Mouse (Mus musculus): ENCODE measurements around the gene Echdc1.
"Not testable (repeated sequence)": the region's sequence is repeated elsewhere in the genome, so short reads cannot be mapped to it uniquely, and the experiment has no call there.

Echdc1 gene

DNA sequence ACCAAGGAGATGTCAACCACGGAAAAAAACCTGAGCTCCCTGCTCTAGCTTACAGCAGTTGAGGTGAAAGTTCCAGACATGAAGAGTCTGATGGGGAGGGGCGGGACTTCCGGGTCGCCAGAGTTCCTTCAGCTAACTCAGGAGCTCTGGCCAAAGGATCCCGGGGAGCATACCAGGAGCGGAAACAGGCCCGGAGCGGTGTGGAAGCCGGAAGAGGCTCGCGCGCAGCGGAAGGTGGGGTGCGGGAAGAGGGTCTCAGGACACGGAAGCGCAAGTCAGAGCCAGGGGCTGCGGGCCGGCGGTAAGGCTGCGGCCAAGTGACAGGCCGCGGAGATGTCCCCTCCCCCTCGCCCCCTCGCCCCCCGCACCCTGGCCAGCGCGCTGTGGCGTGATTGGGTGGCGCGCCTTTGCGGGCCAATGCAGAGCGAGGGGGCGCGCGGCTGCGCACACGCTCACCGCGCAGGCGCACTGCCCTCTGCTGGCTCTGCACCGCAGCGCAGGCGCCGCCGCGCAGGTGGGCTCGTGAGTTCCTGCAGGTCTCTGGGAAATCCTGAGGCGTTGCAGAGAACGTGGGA lies at the start of gene Echdc1:
Gene Echdc1 (plus strand): TSS at position 103 of the 575 bp plus-strand sequence.
- in situ Hi-C loops (cut with MboI, MseI): loop anchor here (10.0 to 25.0 kb wide), 3 partner anchors 1402 to 2002 kb away; partner anchors contain the start of genes Hddc2 (in 1 of the 2) and Ncoa7 (in 1 of the 2)

DNA sequence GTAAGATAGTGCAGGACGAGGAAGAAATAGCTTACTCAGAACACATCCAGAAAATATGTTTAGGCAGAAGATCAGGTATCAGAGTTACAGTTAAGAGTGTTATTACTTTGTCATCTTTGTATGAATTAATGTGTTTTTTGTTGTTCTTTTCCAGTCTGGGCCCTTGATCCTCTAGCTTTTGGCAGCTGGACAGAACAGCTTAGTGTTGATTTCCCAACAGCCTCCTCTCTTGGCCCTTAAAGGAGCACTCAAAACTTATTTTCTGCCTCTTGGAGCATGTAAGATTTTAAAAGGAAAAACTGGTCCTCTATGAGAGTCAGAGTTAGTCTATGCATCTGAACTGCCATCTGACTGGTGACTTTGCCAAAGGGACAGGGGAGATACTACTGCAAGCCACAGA lies 31.2 kb upstream of the Echdc1 start:
- in situ Hi-C loops (cut with MboI, MseI): no loop called here

DNA sequence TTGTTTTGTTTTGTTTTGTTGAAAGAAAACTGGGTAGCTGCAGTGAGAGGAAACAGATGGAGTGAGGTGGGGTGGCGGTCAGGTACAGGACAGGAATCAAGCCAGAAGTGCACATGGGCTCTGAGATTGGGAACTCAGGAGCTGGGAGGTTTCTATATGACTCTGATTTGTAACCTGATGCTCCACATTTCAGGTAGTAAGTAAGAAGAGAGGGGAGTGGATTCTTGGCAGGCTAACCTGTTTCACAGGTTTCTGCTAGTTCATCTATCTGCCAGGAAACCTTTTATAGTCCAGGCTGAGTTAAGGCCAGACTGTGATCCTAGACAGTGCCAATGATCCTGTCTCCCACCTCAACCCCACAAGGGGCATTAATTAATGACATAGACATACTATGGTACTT lies 27.2 kb upstream of the Echdc1 start:
- in situ Hi-C loops (cut with MboI, MseI): no loop called here

DNA sequence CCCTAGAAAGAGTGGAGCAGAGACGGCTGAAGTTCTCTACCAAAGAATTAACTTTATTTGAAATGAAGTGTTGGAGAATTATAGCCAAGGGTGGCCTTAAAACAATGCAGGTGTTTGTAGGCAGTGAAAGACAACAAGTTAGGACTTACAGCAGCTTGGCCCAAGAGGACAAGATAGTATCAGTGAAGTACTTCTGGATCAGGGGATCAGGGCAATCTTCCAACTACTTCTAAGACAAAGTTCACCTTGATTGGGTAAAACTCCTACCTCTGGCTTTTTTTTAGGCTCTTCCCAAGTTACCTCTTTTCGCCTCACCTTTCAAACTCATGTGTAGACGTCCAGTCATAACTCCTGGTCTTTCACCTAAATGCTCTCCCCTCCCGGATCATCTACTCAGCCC lies 10.7 kb upstream of the Echdc1 start:
- in situ Hi-C loops (cut with MboI, MseI): loop anchor here in 1 of 2 experiments (25.0 kb wide), 1 partner anchor 1510 kb away; the partner anchor contains the start of gene Ncoa7

DNA sequence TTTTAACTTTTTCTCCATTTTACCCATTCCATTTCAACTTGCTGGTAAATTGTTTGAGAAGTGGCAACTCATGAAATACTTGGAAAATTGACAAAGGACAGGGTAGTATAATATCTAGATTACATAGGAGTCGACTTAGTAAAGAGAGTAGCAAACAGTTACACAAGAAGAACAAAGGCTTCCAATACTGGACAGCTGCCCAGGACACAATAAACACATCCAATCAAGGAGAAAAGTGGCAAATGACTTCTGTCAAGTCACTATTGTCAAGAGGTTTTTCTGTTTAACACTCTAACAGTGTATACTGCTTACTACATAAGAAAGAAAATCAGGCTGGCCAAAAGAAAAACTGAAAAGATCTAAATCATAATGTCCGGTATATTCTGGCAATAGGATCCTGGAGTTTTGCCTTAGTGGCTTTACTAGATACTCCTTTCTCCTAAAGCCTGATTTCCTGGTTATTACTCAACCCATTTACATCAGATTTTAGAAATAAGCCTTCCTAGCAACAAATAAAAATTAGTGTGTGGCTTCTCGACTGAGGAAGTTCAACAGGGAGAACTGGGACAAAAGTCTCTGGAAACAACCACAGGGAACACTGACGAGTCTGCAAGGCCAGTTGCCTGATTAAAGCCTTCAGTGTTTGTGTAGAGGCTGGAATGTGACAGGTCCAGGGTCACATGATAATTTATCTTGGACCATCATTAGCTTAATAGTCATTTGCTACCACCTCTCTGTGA lies 1.3 kb upstream of the Echdc1 start:
- in situ Hi-C loops (cut with MboI, MseI): loop anchor here (10.0 to 25.0 kb wide), 3 partner anchors 1403 to 2003 kb away; partner anchors contain the start of genes Hddc2 (in 1 of the 2) and Ncoa7 (in 1 of the 2)

DNA sequence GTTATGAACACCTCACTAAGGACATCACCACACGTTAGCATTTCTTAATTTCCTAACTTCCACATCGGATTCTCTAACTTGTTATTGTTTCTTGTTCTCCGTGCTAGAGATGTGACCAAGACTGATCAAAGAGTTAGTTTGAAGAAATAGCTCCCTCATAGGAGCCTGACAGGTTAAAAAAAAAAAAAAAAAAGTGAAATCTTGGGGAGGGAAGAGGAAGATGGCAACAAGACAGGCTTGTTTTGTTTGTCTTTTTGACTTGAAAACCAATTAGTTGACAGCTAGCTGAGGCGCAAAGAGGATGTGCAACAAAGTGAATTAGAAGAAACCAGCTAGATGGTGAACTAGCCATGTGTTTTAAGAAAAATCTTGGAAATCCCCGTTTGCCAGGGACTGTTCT lies 939 bp downstream of the Echdc1 start:
- in situ Hi-C loops (cut with MboI, MseI): loop anchor here (10.0 to 25.0 kb wide), 3 partner anchors 1401 to 2001 kb away; partner anchors contain the start of genes Hddc2 (in 1 of the 2) and Ncoa7 (in 1 of the 2)

DNA sequence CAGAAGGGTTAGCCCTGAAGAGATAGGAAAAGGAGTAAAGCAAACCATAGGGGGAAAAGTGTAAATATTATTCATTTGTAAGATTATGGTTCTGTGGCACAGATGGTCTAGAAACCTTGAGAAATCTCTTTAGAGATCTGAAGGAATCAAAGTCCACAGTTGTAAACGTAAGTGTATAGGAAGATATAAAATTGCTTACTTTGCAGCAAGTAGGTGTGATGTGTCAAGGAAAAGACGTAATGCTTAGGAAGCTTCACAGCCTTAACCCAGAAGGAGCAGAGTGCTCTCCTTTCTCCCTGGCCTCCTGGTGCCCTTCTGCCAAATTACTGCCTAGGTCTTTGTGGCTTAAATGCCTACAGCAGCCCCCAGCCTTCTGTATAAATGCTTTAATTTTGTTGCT lies 11.9 kb downstream of the Echdc1 start:
- in situ Hi-C loops (cut with MboI, MseI): loop anchor here in 1 of 2 experiments (25.0 kb wide), 1 partner anchor 1487 kb away; the partner anchor contains the start of gene Ncoa7

DNA sequence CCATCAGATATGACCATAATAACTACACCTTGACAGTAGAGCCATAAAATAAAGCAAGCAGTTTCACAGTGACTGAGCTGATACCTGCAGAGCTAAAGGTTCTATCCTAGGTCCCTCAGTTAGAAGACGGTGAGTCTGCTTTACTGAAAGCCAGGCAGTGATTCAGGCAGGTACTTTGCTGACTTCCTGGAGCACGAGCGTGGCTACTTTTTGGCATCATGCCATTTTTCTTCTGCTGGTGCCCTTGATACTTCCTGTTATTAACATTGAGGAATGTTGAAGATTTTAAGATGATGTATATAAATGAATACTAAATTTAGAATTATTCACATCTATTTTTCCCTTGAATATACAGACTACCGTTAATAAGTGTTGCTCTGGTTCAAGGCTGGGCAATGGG lies 20.9 kb downstream of the Echdc1 start:
- in situ Hi-C loops (cut with MboI, MseI): no loop called here

DNA sequence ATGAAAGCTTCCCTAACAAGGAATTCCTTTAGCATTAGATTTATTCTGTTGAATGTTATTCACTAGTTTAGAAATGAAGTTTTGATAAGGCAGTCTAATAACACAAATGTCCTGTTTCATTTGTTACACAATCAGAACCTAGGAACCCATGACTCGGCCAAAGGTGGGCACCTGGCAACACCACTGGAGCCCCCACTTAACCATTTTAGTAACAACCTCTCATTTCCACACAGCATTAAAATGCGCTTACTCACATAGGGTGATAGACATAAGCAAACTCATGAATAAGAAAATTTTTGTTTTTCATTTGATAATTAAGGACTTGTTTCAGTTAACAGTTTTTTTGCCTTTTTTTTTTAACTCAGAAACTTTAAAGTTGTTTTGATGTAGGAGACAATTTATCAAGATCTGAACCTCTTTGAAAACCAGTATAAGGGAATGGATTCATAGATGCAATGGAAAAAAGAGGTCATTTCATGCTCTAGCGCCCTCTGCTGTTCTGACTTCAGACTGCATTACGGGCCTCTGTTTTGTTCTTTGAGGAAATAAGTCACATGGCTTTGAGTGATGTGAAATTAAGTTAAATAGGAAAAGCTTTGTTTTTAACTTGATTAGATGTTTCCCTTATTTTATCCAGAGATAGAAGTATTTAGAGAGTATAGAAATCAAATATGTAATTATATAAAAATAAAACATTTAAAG lies 25.5 kb downstream of the Echdc1 start:
- in situ Hi-C loops (cut with MboI, MseI): no loop called here

DNA sequence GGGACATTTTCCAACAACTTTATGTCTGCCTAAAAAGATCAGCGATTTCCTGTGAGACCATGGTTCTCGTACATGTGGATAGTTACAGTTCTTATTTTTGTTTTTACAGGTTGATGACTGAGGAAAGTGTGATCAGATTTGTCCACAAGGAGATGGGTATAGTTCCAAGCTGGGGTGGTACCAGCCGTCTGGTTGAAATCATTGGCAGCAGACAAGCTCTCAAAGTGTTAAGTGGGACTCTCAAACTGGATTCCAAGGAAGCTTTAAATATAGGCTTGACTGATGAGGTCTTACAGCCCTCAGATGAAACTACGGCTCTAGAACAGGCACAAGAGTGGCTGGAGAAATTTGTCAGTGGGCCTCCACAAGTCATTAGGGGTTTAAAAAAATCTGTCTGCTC lies 31.3 kb downstream of the Echdc1 start:
- in situ Hi-C loops (cut with MboI, MseI): no loop called here

DNA sequence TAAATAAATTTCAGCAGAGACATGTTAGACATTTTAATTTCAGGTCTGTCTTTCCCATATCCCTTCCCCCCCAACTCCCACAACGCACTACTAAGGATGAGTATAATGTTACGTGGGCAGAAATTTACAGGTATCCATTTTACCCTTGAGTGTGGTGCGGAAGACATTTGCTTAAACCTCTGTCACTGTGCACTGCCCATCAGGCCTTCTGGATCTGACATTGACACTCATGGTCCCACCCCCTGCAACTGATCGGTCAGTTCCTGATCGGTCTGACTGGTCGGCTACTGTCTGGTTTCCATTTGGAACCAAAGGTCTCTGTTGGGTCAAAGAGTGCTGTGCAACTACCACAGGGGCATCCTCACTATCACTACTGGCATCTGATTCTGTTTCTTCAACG lies 33.7 kb downstream of the Echdc1 start:
- in situ Hi-C loops (cut with MboI, MseI): no loop called here

DNA sequence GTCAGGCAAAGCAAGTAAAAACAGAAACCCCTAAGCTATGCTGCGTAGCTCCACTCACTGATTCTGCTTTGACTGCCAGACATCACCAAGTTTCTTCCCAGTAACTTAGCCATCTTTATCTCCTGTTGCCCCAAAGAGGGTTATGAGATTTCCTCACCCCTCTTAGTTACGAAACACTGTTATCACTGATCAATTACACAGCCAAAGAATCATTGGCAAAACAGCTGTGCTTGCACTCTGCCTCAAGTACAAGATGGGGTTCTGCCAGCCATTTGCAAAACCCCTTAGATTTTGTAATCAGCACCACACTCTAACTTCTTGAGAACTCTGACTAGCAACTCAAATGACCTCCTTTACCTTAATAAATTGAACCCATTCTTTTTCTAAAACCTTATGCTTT lies 38.5 kb downstream of the Echdc1 start:
- in situ Hi-C loops (cut with MboI, MseI): loop anchor here (10.0 to 25.0 kb wide), 2 partner anchors 1153 to 1261 kb away; partner anchors contain the start of gene Trmt11 (in 1 of the 2)

DNA sequence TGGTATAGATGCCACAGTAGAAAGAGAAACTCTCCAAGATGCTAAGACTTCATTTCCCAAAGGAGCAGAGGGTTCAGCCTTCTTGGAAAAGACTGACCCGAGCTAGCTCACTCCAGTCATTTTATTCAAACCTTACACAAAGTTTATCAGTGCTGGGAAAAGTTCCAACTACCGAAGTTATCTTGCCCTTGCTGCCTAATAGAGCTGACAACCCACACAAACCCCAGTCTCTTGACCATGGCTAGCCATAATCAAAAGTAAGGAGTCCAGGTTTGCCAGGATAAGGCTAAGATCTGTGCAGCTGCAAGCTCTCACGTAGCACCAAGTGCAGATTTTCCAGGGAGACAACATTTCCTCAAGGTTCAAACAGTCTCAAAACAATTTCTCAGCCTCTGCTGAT lies 39.6 kb downstream of the Echdc1 start:
- in situ Hi-C loops (cut with MboI, MseI): loop anchor here (10.0 to 25.0 kb wide), 2 partner anchors 1152 to 1260 kb away; partner anchors contain the start of gene Trmt11 (in 1 of the 2)

DNA sequence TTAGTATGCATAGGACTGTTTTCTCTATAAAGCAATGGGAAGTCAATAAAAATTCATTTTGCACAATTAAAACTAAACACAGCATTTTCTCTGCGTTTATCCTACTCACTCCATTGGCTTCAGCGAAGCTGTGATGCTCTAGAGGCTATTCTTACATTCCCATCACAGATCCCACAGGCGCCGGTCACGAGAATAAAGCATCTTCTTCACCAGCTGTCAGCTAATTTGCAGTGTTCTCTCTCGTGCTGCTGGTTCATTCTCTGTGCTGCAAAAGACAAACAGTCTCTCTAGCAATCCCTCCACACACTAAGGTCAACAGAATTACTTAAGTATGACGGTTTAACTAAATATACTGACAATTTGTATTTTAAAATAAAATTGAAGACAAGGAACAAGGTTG lies 41.2 kb downstream of the Echdc1 start:
- in situ Hi-C loops (cut with MboI, MseI): loop anchor here (10.0 to 25.0 kb wide), 2 partner anchors 1151 to 1258 kb away; partner anchors contain the start of gene Trmt11 (in 1 of the 2)

DNA sequence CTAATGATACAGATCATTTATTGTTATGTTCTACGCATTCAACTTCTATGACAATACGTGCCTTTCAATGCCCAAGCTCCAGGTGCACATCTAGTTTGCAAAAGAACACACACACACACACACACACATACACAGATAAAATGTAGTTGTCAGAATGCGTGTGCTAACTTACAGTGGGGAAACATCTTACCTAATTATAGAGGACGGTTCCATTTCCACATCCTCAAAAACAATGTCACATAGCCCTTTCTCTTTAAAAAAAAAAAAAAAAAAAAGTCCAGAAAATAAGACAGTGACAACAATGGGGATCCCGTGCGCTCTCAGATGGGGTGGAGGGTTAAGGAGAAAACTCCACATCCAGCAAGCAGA lies 48.1 kb downstream of the Echdc1 start:
- in situ Hi-C loops (cut with MboI, MseI): loop anchor here (10.0 to 25.0 kb wide), 3 partner anchors 1251 to 1954 kb away; partner anchors contain the start of genes Hddc2 (in 1 of the 2), Ncoa7 (in 1 of the 2) and Trmt11 (in 1 of the 2)

DNA sequence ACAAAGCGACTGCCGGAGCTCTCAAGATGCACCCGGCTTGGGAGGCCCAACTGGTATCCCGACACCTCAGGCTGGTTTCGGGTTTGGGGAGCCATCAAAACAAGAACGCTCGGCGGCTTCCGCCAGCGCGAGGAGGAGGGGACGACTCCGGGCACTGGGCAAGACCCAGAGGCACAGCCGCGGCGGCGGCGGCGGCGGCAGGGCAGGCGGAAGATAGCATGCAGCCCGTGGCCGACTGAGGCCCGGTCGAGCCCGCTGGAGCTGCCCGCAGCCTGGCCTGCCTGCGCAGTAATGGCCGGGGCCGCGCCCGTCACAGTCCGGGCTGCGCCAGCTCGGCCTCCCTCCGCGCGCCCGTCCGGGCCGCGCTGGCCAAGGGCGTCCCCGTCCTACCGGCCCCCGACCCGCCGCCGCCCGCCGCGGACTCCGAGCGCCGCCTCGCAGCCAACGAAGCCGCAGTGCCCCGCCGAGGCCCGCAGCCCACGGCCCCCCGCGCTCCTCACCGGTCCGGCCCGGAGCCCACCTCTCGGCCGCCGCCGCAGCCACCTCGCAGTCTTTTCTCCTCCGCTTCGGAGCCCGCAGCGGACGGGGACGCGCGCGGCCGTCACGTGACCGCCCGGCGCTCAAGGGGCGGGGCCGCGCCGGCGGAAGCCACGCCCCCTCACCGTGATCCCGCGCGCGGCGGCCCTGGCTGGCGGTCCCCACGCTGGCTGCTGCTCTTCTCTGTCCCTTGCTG lies 48.7 kb downstream of the Echdc1 start:
- in situ Hi-C loops (cut with MboI, MseI): loop anchor here (10.0 to 25.0 kb wide), 3 partner anchors 1251 to 1953 kb away; partner anchors contain the start of genes Hddc2 (in 1 of the 2), Ncoa7 (in 1 of the 2) and Trmt11 (in 1 of the 2)

DNA sequence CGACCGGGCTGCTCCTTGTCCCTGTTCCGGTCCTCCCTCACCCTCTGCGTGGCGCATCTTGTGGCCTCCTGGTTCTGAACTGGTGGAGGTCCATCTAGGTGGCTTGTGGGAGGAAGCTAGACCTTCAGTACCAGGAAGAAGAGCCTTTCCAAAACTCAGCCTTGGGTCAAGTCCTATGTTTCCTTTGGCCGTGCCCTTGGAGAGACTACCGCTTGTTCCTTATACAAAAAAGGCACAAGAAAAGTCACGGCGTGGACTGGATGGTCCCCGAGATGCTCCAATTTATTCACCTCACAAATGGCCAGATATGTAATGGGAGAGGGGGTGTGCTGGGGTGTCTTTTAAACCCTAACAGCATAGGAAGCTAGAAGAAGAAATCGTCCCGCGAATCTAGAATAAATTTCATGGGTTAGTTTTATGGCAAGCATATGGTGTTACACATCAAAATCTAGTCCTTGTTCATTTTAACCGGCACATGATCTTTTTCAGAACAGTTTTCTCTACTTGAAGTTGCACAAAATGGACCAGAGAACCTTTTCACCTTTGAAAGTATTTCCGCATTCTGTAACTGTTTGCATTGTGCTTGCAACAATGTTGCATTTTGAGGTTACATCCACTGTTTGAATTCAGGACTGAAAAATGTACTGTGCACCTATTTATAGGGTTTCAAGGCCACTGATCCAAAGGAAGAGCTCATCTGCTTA lies 49.4 kb downstream of the Echdc1 start, which contains the start of gene Rnf146:
Gene Rnf146 (minus strand): TSS at position 246 of the 704 bp plus-strand sequence.
- in situ Hi-C loops (cut with MboI, MseI): loop anchor here (10.0 to 25.0 kb wide), 3 partner anchors 1250 to 1952 kb away; partner anchors contain the start of genes Hddc2 (in 1 of the 2), Ncoa7 (in 1 of the 2) and Trmt11 (in 1 of the 2)

DNA sequence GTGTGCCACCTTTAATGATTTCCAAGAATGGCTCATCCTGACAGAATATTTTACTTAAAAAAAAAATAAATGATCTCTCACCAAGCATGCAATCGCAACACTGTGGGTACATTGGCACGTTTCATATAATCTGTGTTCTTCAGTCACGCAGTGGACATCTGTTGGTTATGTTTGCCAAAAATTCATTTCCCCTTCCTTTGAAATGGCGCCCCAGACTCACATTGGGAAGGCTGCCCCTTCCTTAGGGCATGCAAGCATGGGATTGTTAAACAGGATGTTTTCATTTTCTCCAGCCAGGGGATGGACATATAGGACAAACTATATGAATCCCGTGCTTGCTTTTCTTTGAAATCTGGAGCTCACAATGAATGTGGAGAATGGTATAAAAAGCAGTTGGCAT lies 61.1 kb downstream of the Echdc1 start:
- in situ Hi-C loops (cut with MboI, MseI): loop anchor here in 1 of 2 experiments (25.0 kb wide), 1 partner anchor 1238 kb away; the partner anchor contains the start of gene Trmt11

DNA sequence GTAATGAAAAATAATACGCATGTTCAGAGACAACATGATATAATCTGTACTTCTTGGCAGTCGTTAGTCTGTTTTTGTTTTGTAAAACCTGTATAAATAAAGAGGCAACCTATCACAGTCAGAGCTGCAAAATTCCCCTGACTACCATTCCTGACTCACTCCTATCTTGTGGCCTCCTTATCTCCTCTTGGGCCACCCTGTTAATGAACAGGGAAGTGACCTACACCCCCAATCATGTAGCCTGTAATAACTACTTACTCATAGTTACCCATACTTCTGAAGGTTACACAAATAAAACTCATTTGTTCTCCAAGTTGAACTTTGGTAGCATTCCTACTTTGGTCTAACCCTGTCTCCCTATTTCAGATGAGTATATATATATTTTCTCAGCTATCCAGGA lies 68.6 kb downstream of the Echdc1 start:
- in situ Hi-C loops (cut with MboI, MseI): no loop called here

DNA sequence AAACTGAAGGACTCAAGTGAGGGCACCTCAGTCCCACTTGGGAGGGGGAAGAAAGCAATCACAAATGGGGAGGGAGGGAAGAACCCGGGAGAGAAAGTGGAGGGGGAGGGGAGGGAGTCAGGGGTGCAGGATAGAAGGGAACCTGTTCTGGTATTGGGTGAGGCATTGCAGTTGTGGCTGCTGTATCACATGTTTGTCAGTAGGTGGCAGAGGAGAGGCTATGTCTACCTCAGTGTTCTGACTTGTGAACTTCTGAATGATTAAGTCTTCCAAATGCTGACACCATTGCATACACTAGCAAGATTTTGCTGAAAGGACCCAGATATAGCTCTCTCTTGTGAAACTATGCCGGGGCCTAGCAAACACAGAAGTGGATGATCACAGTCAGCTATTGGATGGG lies 81.9 kb downstream of the Echdc1 start:
- in situ Hi-C loops (cut with MboI, MseI): not testable (repeated sequence)
